Mouse (Mus musculus): ENCODE data around the gene Gm21149. TPM values are rescaled to one million over a fixed set of nuclear protein-coding genes. Genes with fewer than 3 reads are reported as not detected.
"Not testable (repeated sequence)": the region's sequence is repeated elsewhere in the genome, so short reads cannot be mapped to it uniquely, and the experiment has no call there.

Gene Gm21149
- polyA plus RNA-seq, 1 experiment from 2014 or later, result not detected

DNA sequence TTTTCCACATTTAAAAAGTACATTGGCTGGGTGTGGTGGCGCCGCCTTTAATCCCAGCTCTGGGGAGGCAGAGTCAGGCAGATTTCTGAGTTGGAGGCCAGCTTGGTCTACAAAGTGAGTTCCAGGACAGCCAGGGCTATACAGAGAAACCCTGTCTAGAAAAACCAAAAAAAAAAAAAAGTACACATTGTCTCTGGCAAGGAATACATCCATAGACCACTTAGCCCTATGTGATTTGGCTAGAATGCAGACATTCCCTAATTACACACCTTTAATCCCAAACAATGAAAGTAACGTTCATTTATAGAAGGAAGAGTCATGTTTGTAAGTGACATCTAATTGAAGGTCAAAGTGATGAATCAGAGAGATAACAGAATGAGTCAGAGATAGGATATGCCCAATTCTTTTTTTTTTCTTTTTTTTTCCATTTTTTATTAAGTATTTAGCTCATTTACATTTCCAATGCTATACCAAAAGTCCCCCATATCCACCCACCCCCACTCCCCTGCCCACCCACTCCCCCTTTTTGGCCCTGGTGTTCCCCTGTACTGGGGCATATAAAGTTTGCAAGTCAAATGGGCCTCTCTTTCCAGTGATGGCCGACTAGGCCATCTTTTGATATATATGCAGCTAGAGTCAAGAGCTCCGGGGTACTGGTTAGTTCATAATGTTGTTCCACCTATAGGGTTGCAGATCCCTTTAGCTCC, 18.3 kb downstream of the Gm21149 start:
- H3K4me3 ChIP-seq (replicated peaks); H3K4me2 ChIP-seq; H3K27me3 ChIP-seq (replicated peaks); ATAC-seq (ENCODE audit: low FRiP score); H3K4me1 ChIP-seq; H3K9ac ChIP-seq (replicated peaks); H3K36me3 ChIP-seq; H3K27ac ChIP-seq (replicated peaks): not testable (repeated sequence)
- 82% methylated on average over 3 of the region's 5 CpGs for WGBS
- H3K9me3 ChIP-seq (replicated peaks), result peaks cover 11% of the 10 kb centered on the region

Other genes with a start within 250 kb of the Gm21149 start
- gene Gm21190, start 52.7 kb upstream of the Gm21149 start, polyA plus RNA-seq (2015; fragmentation: Nextera tagmentation; extraction: Ambion mirVana), result not detected in 2 replicates
- not detected in 2 replicates for gene Gm21083, start 100.8 kb upstream of the Gm21149 start, polyA plus RNA-seq (2015; fragmentation: Nextera tagmentation; extraction: Ambion mirVana)
- gene Speer4d, start 142.5 kb upstream of the Gm21149 start, polyA plus RNA-seq (2015; fragmentation: Nextera tagmentation; extraction: Ambion mirVana), result not detected in 2 replicates
- not detected in 2 replicates for gene 4930572O03Rik, start 180.5 kb upstream of the Gm21149 start, polyA plus RNA-seq (2015; fragmentation: Nextera tagmentation; extraction: Ambion mirVana)
- gene Speer4c, start 237.7 kb upstream of the Gm21149 start, polyA plus RNA-seq (2015; fragmentation: Nextera tagmentation; extraction: Ambion mirVana), result not detected in 2 replicates

All from neural tube, embryonic 15.5 days (tissue).